ENCODE assay signal across 21 mouse cellular contexts in genomic region chr1:52102795-52103194, GRCm38 (mm10). TPM values are rescaled to one million over a fixed set of nuclear protein-coding genes. Genes with fewer than 3 reads are reported as not detected.
DNase-seq lines count a peak whose midpoint lies in the region; ATAC-seq and TF ChIP-seq lines count a peak whose summit lies in the region.
"Had no signal": no experiment of that assay in that cellular context is flagged by ENCODE, and none has a peak within 500 bp of the region (broad histone marks: within the 10 kb centered on the region; RNA-seq: fewer than 3 reads in every experiment).

No protein-coding gene starts in this region.

- H3K9ac ChIP-seq in lung, embryonic 14.5 days, result no peak overlapping the region
- no peak overlapping the region for H3K9ac ChIP-seq in lung, embryonic 15.5 days
- no peak overlapping the region for H3K9ac ChIP-seq in lung, postnatal 0 days (replicated peaks; ENCODE audit: low read depth)
- H3K9ac ChIP-seq in lung, embryonic 16.5 days (ENCODE audit: low read length), result no peak overlapping the region

- H3K4me2 ChIP-seq in lung, embryonic 14.5 days, result no peak overlapping the region
- H3K4me2 ChIP-seq in lung, embryonic 15.5 days, result no peak overlapping the region
- H3K4me2 ChIP-seq in lung, postnatal 0 days (replicated peaks; ENCODE audit: low read depth, low read length), result no peak overlapping the region
- H3K4me2 ChIP-seq in lung, embryonic 16.5 days (ENCODE audit: low read depth, low read length), result no peak overlapping the region

- DNase-seq in lung, embryonic 14.5 days, result peak; percentile 55
- DNase-seq in lung, postnatal 10 days, result no peak
- no peak for DNase-seq in lung, postnatal 0 days (ENCODE audit: low spot score)
- no peak for DNase-seq in lung, postnatal 4 days
- DNase-seq: adrenal gland, adult 2 months; adrenal gland, adult 8-10 months; adrenal gland, postnatal 10 days; adrenal gland, postnatal 14 days; adrenal gland, postnatal 25 days; adrenal gland, postnatal 36 days; B cell, adult 2 months; cerebellum, adult 11 months; cerebellum, adult 11-12 months; cerebellum, adult 18-20 months had no signal

- no peak for TF ChIP-seq CTCF in lung, embryonic 14.5 days (IDR thresholded peaks at IDR 0.05; ENCODE audit: low read depth)
- no peak for TF ChIP-seq CTCF in lung, postnatal 0 days (IDR thresholded peaks at IDR 0.05)

- no peaks in the 10 kb centered on the region for H3K9me3 ChIP-seq in lung, embryonic 14.5 days (ENCODE audit: low read depth, low read length)
- no peaks in the 10 kb centered on the region for H3K9me3 ChIP-seq in lung, embryonic 15.5 days
- no peaks in the 10 kb centered on the region for H3K9me3 ChIP-seq in lung, postnatal 0 days (ENCODE audit: low read length)
- no peaks in the 10 kb centered on the region; the same call in 1 of the 2 replicates for H3K9me3 ChIP-seq in lung, embryonic 16.5 days (ENCODE audit: control insufficient read depth, low read length)
- H3K9me3 ChIP-seq: G1E had no signal

- H3K36me3 ChIP-seq in lung, embryonic 14.5 days (ENCODE audit: insufficient read depth), result no peaks in the 10 kb centered on the region
- no peaks in the 10 kb centered on the region for H3K36me3 ChIP-seq in lung, embryonic 15.5 days
- no peaks in the 10 kb centered on the region for H3K36me3 ChIP-seq in lung, postnatal 0 days (ENCODE audit: insufficient read depth, low read length)
- H3K36me3 ChIP-seq in lung, embryonic 16.5 days (ENCODE audit: control insufficient read depth, insufficient read depth, low read length), result no peaks in the 10 kb centered on the region
- H3K36me3 ChIP-seq: G1E had no signal

- TF ChIP-seq EP300 in lung, postnatal 0 days (IDR thresholded peaks at IDR 0.05), result no peak

- H3K4me3 ChIP-seq in lung, embryonic 14.5 days (ENCODE audit: low read depth, low read length), result no peak overlapping the region
- no peak overlapping the region for H3K4me3 ChIP-seq in lung, embryonic 15.5 days
- H3K4me3 ChIP-seq in lung, postnatal 0 days (ENCODE audit: low read depth, low read length), result no peak overlapping the region
- H3K4me3 ChIP-seq in lung, embryonic 16.5 days (ENCODE audit: low read length), result no peak overlapping the region

- no peaks in the 10 kb centered on the region for H3K4me1 ChIP-seq in lung, embryonic 14.5 days (ENCODE audit: insufficient read depth)
- H3K4me1 ChIP-seq in lung, embryonic 15.5 days, result 0 out of 2 replicates have a peak, but pooled peaks cover 3% of the 10 kb centered on the region
- no peaks in the 10 kb centered on the region for H3K4me1 ChIP-seq in lung, postnatal 0 days (ENCODE audit: insufficient read depth, low read depth, low read length)
- H3K4me1 ChIP-seq in lung, embryonic 16.5 days (replicated peaks; ENCODE audit: control insufficient read depth, insufficient read depth, low read length), result no peaks in the 10 kb centered on the region

- ATAC-seq in lung, embryonic 14.5 days (ENCODE audit: insufficient read depth), result peak; percentile 79; the same call in 1 of the 2 replicates
- ATAC-seq in lung, embryonic 15.5 days (ENCODE audit: borderline replicate concordance, extremely low read depth, low FRiP score, low TSS enrichment), result peak; percentile 46; the same call in 1 of the 2 replicates
- no peak for ATAC-seq in lung, postnatal 0 days
- peak; percentile 56; the same call in 1 of the 2 replicates for ATAC-seq in lung, embryonic 16.5 days (ENCODE audit: low read depth)
- ATAC-seq: activated CD4-positive, CD25-positive, alpha-beta regulatory T cell, adult 4 months; CD4-positive, CD25-positive, alpha-beta regulatory T cell, adult 4 months; Patski had no signal

- WGBS in lung, embryonic 14.5 days, result 65% methylated on average over 8 of the region's 8 CpGs
- 53% methylated on average over 8 of the region's 8 CpGs for WGBS in lung, embryonic 15.5 days
- WGBS in lung, postnatal 0 days, result 51% methylated on average over 8 of the region's 8 CpGs
- WGBS in lung, embryonic 16.5 days, result 59% methylated on average over 8 of the region's 8 CpGs

- peak overlapping the region; percentile 19 for H3K27ac ChIP-seq in lung, embryonic 14.5 days (ENCODE audit: low read depth)
- peak overlapping the region; percentile 68 for H3K27ac ChIP-seq in lung, embryonic 15.5 days
- no peak overlapping the region for H3K27ac ChIP-seq in lung, postnatal 0 days (ENCODE audit: low read length)
- peak overlapping the region; percentile 28 for H3K27ac ChIP-seq in lung, embryonic 16.5 days (ENCODE audit: low read length)

- H3K27me3 ChIP-seq in lung, embryonic 14.5 days (ENCODE audit: insufficient read depth, low read length), result no peaks in the 10 kb centered on the region
- H3K27me3 ChIP-seq in lung, embryonic 15.5 days, result no peaks in the 10 kb centered on the region
- no peaks in the 10 kb centered on the region for H3K27me3 ChIP-seq in lung, postnatal 0 days (replicated peaks; ENCODE audit: insufficient read depth, low read length)
- H3K27me3 ChIP-seq in lung, embryonic 16.5 days (ENCODE audit: control insufficient read depth, insufficient read depth, low read depth, low read length), result no peaks in the 10 kb centered on the region
- H3K27me3 ChIP-seq: CH12.LX had no signal

RNA-seq across cellular contexts. Expression of gene Stat1, which starts 16.4 kb away (rescaled TPM):
- polyA plus RNA-seq in lung, embryonic 14.5 days (2014; fragmentation: Nextera tagmentation; extraction: Ambion mirVana), result 21.4 and 23.5 TPM in 2 replicates
- polyA plus RNA-seq in lung, embryonic 15.5 days (2015; fragmentation: Nextera tagmentation; extraction: Ambion mirVana), result 22.6 and 31.1 TPM in 2 replicates
- polyA plus RNA-seq in lung, postnatal 0 days (2015; fragmentation: Nextera tagmentation; extraction: Ambion mirVana), result 36.3 and 39.3 TPM in 2 replicates
- polyA plus RNA-seq in lung, embryonic 16.5 days (2015; fragmentation: Nextera tagmentation; extraction: Ambion mirVana), result 24.9 and 29.9 TPM in 2 replicates
